Mouse (Mus musculus): ENCODE results near the gene Aldoart2. TPM values are rescaled to one million over a fixed set of nuclear protein-coding genes. Genes with fewer than 3 reads are reported as not detected.
"Not testable (repeated sequence)": the region's sequence is repeated elsewhere in the genome, so short reads cannot be mapped to it uniquely, and the experiment has no call there.

Aldoart2 gene
- polyA plus RNA-seq (2012; rRNA removed): not detected in 2 replicates

GRCm38 (mm10) chr12:55565206-55565605 is at the start of gene Aldoart2:
TSS of gene Aldoart2 (plus strand) at chr12:55565239.
- DNase-seq (ENCODE audit: low spot score): no peak

GRCm38 (mm10) chr12:55518061-55518738 is 46.8 kb upstream of the Aldoart2 start:
- DNase-seq (ENCODE audit: low spot score): no peak

GRCm38 (mm10) chr12:55526983-55527752 is 37.9 kb upstream of the Aldoart2 start:
- no peak for DNase-seq (ENCODE audit: low spot score)

- DNase-seq (ENCODE audit: low spot score): no peak
Observed at GRCm38 (mm10) chr12:55536537-55537135, 28.4 kb upstream of the Aldoart2 start.

GRCm38 (mm10) chr12:55537742-55538141 is 27.3 kb upstream of the Aldoart2 start:
- DNase-seq (ENCODE audit: low spot score): no peak

- DNase-seq (ENCODE audit: low spot score): no peak
Observed at GRCm38 (mm10) chr12:55538328-55538971, 26.6 kb upstream of the Aldoart2 start.

- no peak for DNase-seq (ENCODE audit: low spot score)
Observed at GRCm38 (mm10) chr12:55539157-55539556, 25.9 kb upstream of the Aldoart2 start.

GRCm38 (mm10) chr12:55554901-55555300 is 10.1 kb upstream of the Aldoart2 start:
- DNase-seq (ENCODE audit: low spot score): not testable (repeated sequence)

GRCm38 (mm10) chr12:55557866-55558265 is 7.2 kb upstream of the Aldoart2 start:
- no peak for DNase-seq (ENCODE audit: low spot score)

- DNase-seq (ENCODE audit: low spot score): no peak
Observed at GRCm38 (mm10) chr12:55559184-55559855, 5.7 kb upstream of the Aldoart2 start.

GRCm38 (mm10) chr12:55560025-55560690 is 4.9 kb upstream of the Aldoart2 start:
- no peak for DNase-seq (ENCODE audit: low spot score)

- no peak for DNase-seq (ENCODE audit: low spot score)
Observed at GRCm38 (mm10) chr12:55563742-55564141, 1.3 kb upstream of the Aldoart2 start.

GRCm38 (mm10) chr12:55564187-55564963 is 664 bp upstream of the Aldoart2 start:
- no peak for DNase-seq (ENCODE audit: low spot score)

GRCm38 (mm10) chr12:55565867-55566266 is 828 bp downstream of the Aldoart2 start:
- no peak for DNase-seq (ENCODE audit: low spot score)

- no peak for DNase-seq (ENCODE audit: low spot score)
Observed at GRCm38 (mm10) chr12:55566837-55567236, 1.8 kb downstream of the Aldoart2 start.

GRCm38 (mm10) chr12:55568466-55568865 is 3.4 kb downstream of the Aldoart2 start:
- DNase-seq (ENCODE audit: low spot score): no peak

GRCm38 (mm10) chr12:55569676-55570075 is 4.6 kb downstream of the Aldoart2 start:
- DNase-seq (ENCODE audit: low spot score): no peak

- DNase-seq (ENCODE audit: low spot score): no peak
Observed at GRCm38 (mm10) chr12:55570646-55571045, 5.6 kb downstream of the Aldoart2 start.

- DNase-seq (ENCODE audit: low spot score): no peak
Observed at GRCm38 (mm10) chr12:55571181-55571580, 6.1 kb downstream of the Aldoart2 start.

GRCm38 (mm10) chr12:55571661-55572060 is 6.6 kb downstream of the Aldoart2 start:
- no peak for DNase-seq (ENCODE audit: low spot score)
